Mouse (Mus musculus): ENCODE measurements around the gene Mfsd8.

DNA sequence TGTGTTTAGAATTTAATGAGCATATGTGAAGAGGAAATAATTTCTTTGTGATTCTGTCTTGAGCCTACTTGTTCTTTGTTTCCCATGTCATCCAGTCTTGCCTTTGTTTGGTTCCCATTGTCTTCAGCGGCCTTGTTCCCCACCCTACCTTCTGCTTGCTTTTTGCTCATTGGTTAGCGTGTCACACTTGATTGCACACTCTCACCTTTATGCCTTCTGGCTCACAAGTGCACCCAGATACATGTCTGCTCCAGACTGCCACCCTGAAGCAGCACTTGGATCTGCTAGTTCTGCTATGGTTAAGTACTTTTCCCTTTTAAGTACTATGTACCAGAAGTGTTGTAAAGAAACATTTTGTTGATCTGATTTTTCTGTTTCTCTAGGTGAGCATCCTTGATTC lies 36.8 kb downstream of the Mfsd8 start:
- no peak for TF ChIP-seq EP300 (IDR thresholded peaks at IDR 0.05; ENCODE audit: low read depth)
- TF ChIP-seq CTCF (IDR thresholded peaks at IDR 0.05; ENCODE audit: low read depth), result no peak

Measured in heart, postnatal 0 days (tissue).